Mouse (Mus musculus): Measurements from ENCODE around the gene Serac1.

Gene Serac1

DNA sequence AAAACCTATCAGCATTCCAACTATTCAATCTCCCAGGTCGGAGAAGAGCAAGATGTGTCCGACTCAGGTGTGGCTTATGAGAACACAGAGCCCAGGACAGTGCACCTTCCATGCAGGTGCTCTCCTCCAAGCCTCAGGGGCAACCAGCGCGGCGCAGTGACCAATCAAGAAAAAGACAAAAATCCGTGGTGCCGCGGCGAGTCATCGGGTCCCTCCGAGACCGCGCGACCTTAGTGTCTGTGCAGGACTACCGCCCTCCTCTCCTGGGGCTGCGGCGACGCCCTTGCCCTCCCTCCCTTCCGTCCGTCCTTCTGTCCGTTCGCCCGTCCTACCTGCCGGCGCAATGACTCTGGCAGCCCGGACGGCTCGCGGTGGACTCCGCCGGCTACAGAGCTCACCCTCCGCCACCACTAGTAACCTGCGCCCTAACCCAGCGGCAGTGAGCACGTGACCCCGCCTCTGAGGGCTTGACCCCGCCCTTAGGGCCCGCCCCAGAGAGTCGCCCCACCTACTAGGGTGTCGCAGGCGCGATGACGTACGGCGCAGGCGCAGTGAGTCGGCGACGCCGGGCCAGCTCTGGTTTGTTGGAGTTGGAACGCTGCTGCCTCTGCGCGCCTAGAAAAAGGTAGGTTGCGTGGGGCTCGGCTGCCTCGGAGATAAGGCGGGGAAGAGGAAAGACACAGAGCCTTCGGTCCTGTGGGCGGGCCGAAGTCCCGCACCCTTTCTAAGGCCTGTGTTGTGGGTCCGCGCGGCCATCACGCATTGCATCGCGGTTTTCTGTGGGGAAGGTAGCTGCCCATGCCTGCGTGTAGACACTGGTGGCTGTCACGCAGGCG, at the start of gene Serac1, which contains the start of gene Gtf2h5:
Gene Serac1, minus strand, starts transcription at position 455 of the 836 bp plus-strand sequence.
Gene Gtf2h5, plus strand, starts transcription at position 500 of the 836 bp plus-strand sequence.
- DNase-seq (ENCODE audit: low read depth) = peak; percentile 99

GRCm38 (mm10) chr17:6128039-6128438, 48.5 kb upstream of the Serac1 start:
- no peak for DNase-seq (ENCODE audit: low read depth)

GRCm38 (mm10) chr17:6125441-6125840, 45.9 kb upstream of the Serac1 start:
- DNase-seq (ENCODE audit: low read depth) = no peak

DNA sequence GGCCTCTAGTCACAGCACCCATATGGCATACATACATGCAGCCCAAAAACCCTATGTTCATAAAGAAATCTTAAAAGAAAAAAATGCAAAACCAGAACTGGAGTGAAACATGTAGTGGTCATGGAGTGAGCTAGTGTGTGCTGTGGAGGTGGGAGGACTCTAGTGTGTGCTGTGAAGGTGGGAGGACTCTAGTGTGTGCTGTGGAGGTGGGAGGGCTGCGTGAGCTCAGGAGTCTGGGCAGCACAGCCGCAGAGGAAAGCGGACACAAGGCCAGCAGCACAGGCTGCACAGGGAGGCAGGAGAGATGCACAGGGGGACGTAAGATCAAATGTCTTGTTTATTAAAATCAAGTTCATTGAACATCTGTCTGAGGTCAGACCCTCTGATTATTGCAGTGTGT, 44.2 kb upstream of the Serac1 start:
- no peak for DNase-seq (ENCODE audit: low read depth)

DNA sequence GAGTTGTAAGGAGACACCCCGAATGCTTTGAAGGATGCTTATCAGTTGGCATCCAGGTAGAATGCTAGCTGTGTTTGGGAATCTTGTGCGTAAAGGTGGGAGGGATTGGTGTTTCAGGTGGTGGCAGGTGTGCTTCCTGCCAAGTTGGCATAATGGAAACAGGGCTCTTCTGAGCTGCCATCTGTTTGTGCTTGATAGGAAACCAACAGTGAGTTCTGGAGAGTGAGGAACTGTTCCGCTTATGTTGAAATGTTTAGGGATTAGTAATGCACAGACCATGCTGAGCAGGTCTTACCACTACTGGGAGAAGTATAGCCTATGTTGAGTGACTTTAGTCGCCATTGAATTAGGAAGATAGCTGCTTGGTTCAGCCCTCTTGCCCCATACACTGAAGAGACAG, 39.3 kb upstream of the Serac1 start:
- DNase-seq (ENCODE audit: low read depth) = no peak

DNA sequence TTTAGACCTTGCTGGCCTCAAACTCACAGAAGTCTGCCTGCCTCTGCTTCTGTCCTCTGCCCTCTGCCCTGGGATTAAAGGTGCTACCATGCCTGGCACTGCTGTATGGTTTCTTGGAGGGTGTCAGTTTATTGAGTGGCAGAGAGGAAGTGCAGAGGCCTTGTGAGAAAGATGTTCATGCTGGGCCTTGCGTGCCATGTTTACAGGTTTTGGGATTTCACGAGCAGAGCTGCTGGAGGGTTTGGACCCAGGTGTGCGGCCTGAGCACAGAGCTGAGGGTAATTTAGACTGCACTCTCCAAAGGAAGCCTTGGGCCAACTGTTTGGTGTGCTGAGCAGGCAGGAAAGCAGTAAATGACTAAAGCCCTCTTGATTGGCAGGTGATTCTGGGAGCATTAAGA, 38.4 kb upstream of the Serac1 start:
- DNase-seq (ENCODE audit: low read depth) = no peak

DNA sequence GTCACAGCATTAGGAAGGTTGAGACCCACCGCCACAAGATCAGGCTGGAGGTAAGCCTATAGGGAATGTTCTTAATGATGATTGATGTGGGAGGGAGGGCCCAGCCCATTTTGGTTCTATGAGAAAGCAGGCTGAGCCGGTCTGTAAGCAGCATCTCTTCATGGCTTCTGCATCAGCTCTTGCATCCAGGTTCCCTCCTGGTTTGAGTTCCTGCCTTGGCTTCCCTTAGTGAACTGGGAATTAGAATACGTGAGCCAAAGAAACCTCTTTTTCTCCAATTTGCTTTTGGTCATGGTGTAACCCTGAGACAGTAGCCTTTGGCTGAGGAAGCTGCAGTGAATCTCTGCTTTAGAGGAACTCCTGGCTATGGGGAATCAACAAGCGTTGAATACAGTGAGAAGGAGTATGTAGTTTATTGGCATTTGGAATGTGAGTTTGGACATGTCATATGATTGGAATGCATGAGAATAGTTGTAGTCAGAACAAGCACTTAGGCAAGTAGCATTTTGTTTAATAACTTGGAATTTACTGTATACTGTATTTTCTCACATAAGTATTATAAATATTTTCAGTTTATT, 37.7 kb upstream of the Serac1 start:
- DNase-seq (ENCODE audit: low read depth) = no peak

- no peak for DNase-seq (ENCODE audit: low read depth)
These were observed 35.5 kb upstream of the Serac1 start for GRCm38 (mm10) chr17:6115085-6115484.

- no peak for DNase-seq (ENCODE audit: low read depth)
These were observed 34.1 kb upstream of the Serac1 start for GRCm38 (mm10) chr17:6113653-6114052.

GRCm38 (mm10) chr17:6110956-6111355, 31.4 kb upstream of the Serac1 start:
- peak; percentile 26 for DNase-seq (ENCODE audit: low read depth)

DNA sequence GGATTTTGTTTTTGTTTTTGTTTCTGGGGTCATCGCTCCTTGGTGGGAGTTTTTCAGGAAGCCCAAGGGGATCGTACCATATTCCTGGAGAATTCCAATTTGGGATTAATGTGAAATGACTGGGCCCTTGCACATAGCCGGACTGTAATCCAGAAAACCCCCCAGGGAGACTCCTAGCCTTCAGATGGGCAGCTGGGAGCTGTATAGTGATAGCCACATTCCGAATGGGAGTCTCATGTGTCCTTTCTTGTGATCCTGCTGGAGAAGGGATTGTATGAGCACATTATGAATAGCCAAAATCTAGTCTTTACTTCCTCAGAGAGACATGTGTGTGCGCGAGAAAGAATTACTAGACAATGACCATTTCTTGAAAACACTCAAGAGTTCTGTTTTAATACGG, 28.6 kb upstream of the Serac1 start:
- DNase-seq (ENCODE audit: low read depth) = no peak

GRCm38 (mm10) chr17:6107015-6107601, 27.6 kb upstream of the Serac1 start:
- peak; percentile 54 for DNase-seq (ENCODE audit: low read depth)

- peak; percentile 93 for DNase-seq (ENCODE audit: low read depth)
These were observed 26.9 kb upstream of the Serac1 start, which contains the start of gene Tulp4 for GRCm38 (mm10) chr17:6106361-6107014. Gene Tulp4, plus strand, starts transcription at chr17:6106437.

DNA sequence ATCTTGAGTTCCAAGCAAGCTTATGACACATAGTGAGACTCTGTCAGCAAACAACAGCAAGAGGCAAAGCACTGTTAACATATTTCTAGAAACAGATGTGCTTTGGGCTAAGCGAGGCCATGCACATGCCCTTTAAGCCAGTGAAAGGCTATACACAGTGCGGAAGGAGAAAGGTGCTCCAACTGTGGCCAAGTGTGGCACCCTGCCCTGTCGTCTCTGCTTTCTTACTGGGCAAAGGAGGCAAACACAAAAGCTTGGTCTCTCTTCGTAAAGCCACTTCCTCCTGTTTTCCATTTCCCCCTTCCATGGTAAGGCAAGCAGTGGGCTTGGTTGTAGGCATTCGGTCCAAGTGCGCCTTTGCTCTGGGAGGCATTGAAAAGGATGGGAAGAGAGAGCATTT, 24.0 kb upstream of the Serac1 start:
- no peak for DNase-seq (ENCODE audit: low read depth)

DNA sequence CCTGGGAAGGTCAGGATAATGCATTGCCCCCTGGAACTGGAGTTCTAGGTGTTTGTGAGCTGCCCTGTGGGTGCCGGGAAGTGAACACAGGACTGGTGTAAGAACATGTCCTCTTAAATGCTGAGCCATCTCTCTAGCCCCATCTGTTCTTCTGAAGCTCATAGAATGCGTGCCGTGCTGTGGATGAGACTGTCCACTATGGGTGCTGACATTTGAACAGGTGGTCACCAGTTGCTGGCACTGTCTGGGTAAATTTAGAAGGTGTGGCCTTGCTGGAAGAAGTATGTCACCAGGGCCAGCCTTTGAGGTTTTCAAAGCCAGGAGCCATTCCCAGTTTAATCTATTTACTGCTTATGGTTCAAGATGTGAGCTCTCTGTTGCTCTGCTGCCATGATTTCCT, 22.7 kb upstream of the Serac1 start:
- DNase-seq (ENCODE audit: low read depth) = no peak

DNA sequence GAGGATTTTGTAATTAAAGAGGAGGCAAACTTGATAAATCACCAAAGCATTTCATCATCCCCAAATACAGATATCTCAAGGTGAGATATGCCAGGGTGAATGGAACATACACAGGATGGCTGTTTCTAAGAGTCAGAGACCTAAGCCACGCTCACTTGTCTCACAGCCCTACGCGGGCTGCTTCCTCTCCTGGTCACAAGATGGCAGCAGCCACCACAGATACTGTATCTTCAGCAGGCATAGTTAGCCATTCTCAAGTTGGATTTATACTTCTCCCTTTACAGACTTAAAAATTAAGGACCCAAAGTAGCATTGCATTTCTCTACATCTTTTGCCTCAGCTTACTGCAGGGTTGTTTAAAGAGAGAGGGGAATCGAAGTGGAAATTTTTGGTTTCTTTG, 18.3 kb upstream of the Serac1 start:
- peak; percentile 81 for DNase-seq (ENCODE audit: low read depth)

- peak; percentile 38 for DNase-seq (ENCODE audit: low read depth)
These were observed 16.0 kb upstream of the Serac1 start for GRCm38 (mm10) chr17:6095579-6095978.

GRCm38 (mm10) chr17:6091604-6092003, 12.1 kb upstream of the Serac1 start:
- no peak for DNase-seq (ENCODE audit: low read depth)

- DNase-seq (ENCODE audit: low read depth) = no peak
These were observed 3.9 kb upstream of the Serac1 start for GRCm38 (mm10) chr17:6083323-6083890.

DNA sequence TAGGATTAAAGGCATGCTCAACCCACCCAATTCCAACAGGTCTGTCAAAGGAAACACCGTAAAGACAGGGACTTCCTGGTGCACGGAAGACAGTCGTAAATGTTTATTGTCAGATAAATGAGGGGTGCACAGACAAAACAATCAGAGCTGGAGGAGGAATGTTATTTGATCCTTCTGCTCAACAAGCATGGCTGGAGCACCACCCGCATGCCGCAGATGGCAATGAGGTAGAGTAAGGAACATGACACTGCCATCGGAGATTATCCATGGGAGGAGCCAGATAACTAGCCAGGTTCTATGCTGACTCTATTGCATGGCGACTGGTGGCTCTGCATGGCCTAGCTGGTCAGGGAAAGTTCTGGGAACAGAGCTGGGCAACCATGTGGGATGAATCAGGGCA, 6.1 kb downstream of the Serac1 start:
- DNase-seq (ENCODE audit: low read depth) = no peak

- no peak for DNase-seq (ENCODE audit: low read depth)
These were observed 9.7 kb downstream of the Serac1 start for GRCm38 (mm10) chr17:6069866-6070265.

DNA sequence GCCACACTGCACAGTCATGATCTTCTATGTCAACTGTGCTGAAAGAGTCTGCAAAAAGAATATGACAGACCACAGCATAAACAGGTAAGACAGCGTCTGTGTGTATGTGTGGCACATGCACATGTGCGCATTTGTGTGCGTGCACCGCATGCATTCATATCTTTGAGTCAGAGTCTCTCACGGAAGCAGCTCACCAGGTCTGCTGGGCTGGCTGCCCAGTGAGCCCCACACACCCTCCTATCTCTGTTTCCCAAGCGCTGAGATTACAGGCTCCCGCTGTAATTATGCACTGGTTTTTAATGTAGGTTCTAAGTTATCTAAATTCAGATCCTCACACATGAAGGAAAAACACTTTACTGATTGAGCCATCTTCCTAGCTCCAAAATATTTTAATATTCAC, 11.9 kb downstream of the Serac1 start:
- DNase-seq (ENCODE audit: low read depth) = no peak

All from naive thymus-derived CD4-positive, alpha-beta T cell, adult 2 months (primary cell).